Mouse (Mus musculus) mouse trophoblast stem cell (cell line): ENCODE data around the gene Zfp956.

Source experiments
- in situ Hi-C, 2 experiments: fragments of 300-500 bp; cut with MseI, MboI; formaldehyde crosslinking; loops; 2 replicates in 1 of 2; 3 replicates in 1 of 2; pipeline ENCODE4 v1.15.1; 2025

Gene Zfp956

DNA sequence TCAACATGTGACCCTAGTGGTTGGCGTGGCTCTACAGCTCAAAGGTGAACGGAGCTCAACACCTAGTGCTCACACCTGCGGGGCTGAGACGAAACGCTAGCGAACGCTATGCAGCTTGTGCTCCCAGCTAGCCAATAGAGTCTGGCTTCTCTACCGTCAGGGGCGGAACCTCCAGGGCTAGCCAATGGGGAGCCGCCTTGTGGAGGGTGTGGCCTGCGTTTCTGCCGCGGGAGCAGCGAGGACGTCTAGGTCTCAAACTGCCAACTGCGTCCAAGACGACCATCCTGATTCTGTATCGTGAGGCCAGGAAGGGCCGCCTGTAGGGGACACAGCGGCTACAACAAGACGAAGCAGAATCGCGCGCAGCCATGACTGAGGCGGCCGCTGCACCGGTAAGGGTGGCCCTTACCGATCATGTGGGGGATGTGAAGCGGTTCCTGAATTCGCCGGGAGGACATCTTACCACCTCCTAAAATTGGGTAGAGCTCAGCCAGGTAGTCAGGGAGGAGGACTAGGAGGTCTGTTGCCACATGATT, at the start of gene Zfp956:
Gene Zfp956, plus strand, starts transcription at position 200 of the 536 bp plus-strand sequence.
- in situ Hi-C loops = no loop called here

DNA sequence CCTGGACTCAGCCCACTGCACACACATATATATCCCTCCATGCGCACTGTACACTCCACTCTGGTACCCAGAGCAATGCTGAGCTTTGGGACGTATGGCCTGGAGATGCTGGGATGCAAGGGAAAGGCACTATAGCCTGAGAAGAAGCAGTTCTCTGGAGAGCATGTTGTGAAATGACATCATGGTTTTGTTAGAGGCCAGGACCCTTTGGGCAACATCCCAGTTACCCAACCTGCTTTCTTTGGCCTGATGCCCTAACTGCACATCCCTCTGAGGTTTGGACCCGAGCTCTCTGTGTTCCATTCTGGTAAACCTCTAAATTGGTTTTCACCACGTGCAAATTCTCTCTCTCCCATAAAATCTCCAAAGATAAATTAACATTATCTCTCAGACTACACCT, 49.6 kb upstream of the Zfp956 start:
- in situ Hi-C loops = no loop called here

DNA sequence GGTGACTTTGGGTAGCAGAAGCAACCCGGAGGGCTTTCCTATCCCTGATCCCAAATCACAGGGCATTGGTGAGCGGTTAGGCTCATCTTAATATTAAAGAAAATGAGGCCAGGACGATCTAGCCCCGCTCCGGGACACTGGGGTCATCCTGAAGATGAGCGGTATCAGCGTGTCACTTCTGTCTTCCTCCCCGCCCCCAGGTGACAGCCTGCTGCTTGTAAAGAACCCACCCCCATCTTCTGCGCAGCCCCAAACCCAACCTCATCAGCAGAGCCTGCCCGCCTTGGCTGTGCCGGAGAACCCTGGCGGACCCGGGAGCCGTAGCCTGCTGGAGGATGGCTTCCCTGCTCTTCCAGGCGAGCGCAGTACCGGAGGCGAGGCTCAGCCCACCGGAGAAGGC, 48.8 kb upstream of the Zfp956 start:
- in situ Hi-C loops = no loop called here

DNA sequence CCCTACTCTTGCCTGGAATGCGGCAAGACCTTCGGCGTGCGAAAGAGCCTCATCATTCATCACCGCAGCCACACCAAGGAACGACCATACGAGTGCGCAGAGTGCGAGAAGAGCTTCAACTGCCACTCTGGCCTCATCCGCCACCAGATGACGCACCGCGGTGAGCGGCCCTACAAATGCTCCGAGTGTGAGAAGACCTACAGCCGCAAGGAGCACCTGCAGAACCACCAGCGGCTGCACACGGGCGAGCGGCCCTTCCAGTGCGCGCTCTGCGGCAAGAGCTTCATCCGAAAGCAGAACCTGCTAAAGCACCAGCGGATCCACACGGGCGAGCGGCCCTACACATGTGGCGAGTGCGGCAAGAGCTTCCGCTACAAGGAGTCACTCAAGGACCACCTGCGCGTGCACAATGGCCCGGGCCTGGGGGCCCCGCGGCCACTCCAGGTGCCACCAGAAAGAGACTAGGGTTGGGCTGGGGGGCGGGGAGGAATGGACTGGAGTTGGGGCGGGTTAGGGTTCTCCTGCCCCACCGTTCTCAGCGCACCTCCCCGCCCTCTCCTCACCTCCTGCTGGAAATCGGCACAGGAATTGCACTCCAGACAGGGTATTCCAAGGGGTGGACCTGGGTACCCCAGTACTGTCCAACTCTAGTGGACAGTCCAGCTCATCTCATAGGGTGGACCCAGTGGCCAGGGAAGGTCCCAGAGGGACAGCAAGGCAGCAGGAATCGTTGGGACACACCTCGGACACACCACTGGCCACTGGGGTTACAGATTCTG, 48.1 kb upstream of the Zfp956 start:
- in situ Hi-C loops = no loop called here

DNA sequence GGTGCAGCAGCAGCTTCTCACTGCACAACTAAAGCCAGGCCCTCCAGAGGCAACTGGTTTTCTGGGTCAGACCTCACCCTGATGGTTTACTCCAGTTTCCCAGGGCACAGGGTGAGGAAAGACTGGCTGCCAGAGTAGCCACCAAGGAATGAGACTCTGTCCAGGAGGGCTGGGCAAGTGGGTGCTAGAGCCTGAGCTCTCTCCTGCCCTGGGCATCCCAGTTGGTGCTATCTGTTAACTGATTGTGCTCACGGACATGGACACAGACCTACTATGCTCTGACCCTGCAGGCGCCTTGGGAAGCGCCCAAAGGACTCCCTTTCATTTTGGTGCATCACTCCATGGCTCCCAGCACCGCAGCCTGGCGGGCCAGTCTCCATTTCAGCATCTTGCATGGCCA, 46.9 kb upstream of the Zfp956 start:
- in situ Hi-C loops = no loop called here

DNA sequence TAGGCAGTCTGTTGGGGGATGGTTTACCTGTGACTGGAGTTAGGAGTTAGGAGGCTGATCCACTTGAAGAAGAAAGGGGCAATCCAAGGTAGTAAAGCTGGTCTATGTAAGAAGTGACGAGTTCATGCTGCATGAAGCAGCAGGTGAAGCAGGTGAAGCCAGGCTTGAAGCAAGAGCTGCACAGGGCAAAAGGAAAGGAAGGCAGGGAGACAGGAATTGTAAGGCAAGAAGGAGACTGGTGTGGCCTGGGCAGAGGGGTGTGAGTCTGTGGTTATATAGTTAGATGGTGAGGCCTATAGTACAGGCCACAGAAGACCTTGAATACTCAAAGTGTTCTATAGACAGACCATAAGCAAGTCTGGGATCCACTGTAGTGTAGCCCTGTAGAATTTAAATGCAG, 44.2 kb upstream of the Zfp956 start:
- in situ Hi-C loops = no loop called here

DNA sequence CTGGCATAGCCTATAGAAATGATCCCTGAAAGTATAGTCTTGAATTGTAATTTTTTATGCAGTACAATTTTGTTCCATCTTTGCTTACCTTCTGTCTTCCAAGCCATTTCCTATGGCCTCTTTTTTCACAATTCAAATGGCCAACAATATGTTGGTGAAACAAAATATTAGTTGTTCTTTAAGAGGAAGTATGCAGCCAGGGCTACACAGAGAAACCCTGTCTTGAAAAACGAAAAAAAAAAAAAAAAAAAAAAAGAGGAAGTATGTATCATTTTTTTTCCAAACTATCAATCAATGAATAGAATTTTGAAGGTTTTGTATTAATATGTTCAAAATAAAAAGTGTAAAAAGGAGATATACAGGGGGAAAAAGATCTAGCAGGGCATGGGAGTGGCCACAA, 41.5 kb upstream of the Zfp956 start:
- in situ Hi-C loops = no loop called here

DNA sequence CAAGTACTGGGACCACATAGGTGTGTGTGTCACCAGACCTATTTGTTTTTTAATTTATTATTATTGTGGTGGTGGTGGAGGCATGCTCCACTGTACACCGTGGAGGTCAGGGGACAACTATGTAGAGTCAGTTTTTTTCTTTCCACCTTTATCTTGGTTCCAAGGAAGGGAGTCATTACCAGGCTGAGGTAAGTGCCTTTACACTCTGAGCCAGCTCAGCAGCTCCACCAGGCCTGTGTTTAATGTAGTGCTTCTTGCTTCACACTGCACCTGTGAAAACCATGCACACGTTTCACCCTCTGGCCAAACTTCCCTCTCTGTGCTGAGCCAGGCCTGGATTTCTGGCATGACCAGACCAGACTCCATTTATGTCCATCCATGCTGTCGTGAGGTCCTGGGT, 40.2 kb upstream of the Zfp956 start:
- in situ Hi-C loops = no loop called here

DNA sequence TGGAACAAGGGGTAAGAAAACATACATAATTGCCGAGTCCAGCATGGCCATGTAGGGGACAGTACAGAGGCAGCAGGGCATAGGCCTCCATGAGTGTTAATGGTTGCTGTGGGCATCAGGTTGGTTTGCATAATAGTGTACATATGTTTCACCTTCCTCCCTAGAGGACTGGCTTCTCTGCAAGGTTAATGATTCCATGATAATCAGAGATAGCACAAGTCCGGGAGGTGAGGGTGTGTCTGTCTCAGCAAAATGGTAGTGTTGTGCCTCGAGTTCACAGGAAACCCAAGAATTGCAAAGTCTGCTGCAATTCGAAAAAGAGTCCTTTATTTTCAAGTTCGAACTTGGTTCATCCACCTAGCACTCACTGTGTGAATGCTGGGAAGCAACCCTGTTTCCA, 36.1 kb upstream of the Zfp956 start:
- in situ Hi-C loops = no loop called here

DNA sequence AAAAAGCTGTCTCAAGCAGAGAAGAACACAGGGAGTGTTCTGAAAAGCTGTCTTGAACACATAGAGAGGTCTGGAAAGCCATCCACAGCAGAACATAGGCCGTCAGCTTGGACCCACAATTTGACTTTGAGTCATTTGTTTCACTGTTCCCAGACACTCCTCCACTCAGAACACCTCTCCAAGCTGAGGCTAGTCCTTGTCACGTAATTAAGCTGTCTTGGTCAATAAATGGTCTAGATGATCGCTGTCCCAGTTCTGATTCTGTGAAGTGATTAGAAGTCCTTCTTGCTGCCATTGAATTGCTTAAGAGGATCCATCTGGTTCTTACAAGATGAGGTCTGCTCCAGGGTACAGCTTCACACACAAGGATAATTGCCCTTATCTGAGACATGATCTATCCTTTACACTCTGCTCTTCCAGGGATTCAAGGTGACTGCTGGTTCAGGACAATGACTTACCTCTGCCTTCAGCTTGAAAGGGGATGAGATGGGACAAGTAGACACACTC, 34.4 kb upstream of the Zfp956 start:
- in situ Hi-C loops = no loop called here

DNA sequence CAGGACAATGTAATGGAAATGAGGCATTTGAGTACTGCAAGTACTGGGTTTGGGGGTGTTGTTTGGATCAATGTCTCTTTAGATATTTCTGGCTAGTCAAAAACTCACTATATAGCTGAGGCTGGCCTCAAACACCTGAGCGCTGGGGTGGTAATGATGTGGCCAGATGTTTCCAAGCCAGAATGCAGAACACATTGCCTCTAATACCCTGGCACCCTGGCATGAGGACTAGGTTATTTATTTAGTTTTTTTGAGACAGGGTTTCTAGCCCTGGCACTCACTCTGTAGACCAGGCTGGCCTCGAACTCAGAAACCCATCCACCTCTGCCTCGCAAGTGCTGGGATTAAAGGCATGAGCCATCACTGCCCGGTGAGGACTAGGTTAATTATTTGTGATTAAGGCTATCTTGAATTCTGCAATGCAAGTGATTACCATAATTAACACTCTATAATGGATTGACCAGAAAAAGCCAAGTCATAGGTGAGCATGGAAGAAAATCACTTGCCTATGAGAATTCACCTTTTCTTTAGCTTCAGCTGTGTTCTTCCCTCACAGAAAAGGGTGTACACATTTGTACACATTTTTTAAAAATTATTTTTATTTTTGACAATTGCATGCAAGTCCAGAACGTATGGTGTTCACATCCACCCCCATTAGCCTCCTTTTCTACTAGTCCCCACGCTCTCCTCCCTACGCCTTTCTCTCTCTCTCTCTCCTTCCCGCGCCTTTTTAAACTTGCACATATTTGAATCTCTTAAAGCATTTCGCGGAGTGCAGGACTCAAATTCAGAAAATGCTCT, 33.3 kb upstream of the Zfp956 start:
- in situ Hi-C loops = no loop called here

DNA sequence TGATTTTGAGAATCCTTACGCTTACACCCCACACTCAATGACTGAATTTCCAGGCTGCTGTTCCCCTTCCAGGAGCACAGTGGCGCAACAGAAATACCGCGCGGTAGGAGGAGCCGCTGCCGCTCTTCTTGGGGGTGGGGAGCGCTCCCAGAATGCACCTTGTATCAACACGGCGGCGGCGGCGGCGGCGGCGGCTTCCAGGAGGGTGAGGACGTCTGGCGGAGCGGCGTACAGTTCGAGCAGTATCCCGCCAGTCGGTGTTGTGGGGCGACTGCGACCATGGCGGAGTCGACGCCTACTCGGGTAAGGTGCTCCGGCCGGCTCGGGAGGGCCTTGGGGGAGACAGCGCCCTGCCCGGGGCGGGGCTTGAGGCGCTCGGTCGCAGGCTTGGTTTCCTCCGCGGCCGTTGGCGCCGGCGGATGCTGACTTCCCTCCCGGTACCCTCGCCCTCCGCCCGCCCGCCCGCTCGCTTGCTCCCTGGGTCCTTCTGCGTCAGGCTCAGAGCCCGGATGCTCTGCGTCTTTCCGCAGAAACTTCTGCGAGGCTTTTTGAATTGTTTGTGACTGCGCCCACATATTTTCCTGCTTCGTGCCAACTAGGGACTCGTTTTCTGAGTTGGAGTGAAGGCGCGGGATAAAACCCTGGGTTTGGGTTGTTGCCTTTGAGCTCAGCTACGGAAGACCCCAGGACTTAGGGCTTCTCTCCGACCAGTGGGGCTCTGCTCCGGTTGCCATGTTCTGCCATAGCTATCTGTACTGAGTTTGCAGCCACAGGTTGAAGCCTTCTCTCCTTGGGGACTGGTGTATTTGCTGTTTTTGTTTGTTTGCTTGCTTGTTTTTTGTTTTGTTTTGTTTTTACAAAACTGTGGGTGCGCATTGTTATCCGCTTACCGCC, 32.5 kb upstream of the Zfp956 start, which contains the start of gene Zfp212:
Gene Zfp212, plus strand, starts transcription at position 30 of the 894 bp plus-strand sequence.
- in situ Hi-C loops = no loop called here

DNA sequence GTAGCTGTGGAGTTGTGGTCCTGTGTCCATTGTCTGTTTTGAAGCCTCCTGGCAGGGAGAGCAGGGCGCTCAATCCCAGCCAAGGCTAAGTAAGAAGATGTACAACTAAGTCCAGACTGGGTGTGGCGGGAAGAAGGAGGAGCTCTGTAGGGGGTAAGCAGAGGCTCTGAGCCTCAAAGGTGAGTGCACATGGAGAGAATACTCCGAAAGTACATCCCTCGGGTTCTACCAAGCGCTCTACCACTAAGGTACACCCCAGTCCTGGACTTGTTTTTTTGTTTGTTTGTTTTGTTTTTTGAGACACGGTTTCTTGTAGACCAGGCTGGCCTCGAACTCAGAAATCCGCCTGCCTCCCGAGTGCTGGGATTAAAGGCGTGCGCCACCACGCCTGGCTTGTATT, 10.7 kb upstream of the Zfp956 start:
- in situ Hi-C loops = no loop called here

DNA sequence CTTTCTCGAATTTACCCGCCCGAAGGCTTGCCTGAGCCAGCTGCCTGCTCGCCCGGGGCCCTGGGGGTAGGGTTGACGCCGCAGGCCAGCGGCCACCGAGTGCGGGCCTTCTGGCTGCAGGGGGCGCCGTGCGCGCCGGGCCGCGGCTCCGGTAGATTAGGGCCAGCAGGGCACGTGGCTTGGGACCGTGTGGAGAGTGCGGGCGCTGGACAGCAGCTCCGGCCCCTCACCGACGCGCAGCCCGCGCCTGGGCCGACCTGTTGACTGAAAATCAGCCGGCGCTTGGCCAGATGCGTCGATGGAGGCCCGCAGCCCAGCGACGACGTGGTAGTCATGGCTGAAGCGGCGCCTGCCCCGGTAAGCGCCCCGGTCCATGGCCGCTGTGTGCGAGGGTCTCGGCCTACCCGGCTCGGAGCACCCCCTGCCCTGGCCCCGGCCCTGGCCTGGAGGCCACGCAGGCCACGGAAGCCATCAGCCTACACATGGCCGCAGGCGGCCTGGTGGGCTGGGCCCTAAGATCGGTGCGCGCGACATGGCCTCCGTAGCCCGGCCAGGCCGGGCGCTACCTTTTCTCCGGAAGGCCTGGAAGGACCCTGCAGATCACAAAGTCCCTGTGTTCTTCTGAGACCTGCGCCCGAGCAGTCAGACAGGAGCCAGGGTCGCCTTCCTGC, 10.0 kb upstream of the Zfp956 start:
- in situ Hi-C loops = no loop called here

DNA sequence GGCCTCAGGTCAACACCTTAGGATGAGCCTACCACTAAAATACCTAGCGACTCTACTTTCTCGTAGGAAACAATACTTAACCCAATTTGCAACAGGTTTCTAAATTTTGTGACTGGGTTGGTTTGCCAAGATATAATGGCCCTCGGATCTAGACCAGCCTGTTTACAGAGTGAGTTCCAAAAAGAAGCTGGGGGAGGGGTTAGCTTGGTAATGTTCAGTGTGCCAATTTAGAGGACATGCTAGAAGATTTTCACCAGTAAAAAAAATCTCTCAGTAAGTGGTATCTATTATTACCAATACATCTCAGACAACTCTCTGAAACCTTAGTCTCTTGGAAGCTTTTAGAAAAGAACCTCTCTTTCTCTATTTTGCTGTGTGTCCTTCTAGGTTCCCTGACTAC, 9.5 kb upstream of the Zfp956 start:
- in situ Hi-C loops = no loop called here

DNA sequence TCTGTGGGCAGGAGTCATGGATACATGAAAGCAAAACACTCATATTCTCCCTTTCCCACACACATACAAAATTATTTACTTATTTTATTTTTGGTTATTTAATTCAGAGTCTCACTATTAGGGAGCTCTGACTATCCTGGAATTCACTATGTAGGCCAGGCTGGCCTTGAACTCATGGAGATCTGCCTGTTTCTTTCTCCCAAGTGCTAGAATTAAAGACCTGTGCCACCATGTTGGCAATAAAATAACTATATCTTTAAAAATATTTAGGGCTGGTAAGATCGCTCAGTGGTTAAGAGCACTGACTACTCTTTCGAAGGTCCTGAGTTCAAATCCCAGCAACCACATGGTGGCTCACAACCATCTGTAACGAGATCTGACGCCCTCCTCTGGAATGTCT, 5.8 kb upstream of the Zfp956 start:
- in situ Hi-C loops = no loop called here

DNA sequence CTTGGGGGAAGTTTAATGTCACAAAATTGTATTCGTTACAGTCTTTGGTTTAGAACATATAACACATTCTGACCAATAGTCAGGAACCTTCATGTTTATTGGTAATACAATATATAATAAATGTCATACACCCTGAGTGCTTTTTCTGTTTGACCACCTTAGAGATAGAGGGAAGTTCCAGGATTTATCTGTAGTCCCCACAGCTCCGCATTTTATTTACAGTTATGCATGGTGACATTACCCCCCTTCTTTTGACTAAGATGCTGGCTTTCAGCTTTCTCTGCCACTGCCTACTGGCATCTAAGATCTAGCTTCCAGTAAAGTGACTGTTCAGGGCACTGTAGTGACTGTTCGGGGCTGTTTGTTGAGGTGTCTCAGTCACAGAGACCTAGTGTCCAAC, 1.2 kb downstream of the Zfp956 start:
- in situ Hi-C loops = no loop called here

DNA sequence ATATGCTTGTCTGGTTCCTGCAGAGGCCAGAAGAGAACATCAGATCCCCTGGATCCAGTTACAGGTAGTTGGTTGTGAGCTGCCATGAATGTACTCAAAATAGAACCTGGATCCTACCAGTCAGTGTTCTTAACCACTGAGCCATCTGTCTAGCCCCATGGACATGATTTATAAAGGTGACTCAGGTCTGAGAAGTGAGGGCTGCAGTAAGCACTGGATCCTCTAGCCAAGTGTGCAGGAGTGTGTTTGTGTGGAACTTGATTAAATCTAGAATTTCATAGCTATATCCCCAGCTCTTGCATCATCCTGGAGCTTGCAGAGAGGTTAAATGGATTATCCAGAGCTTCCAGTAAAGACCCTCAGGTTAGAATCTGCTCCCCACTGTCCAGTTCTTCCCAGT, 4.6 kb downstream of the Zfp956 start:
- in situ Hi-C loops = no loop called here

DNA sequence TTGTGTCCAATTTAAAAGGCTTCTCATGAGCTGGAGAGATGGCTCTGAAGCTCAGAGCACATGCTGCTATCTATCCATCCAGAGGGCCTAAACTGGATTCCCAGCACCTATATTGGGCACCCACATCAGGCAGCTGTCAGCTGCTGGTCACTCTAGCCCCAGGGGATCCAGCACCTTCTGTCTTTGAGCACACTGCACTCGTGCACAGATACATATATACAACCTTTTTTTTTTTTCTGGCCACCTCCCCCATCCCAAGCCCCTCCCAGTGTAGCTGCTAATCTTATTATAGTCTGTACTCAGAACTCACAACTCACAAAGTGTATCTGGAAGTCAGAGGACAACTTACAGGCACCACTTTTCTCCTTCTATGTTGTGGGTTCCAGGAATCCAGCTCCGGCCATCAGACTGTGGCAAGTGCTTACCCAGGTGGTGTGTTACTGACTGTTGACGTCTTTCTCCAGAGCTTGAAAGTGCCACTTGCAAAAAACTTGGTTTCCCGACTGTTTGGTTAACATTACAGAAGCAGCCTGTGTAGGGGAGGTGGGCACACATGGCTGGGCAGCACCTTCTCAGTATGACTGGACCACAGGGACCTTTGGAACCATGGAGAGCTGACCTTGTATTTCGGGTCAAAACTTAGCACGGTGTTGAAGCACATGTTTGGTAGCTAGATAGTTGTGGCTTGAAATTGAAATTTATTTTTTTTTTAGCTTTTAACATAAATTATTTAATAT, 7.7 kb downstream of the Zfp956 start:
- in situ Hi-C loops = no loop called here

DNA sequence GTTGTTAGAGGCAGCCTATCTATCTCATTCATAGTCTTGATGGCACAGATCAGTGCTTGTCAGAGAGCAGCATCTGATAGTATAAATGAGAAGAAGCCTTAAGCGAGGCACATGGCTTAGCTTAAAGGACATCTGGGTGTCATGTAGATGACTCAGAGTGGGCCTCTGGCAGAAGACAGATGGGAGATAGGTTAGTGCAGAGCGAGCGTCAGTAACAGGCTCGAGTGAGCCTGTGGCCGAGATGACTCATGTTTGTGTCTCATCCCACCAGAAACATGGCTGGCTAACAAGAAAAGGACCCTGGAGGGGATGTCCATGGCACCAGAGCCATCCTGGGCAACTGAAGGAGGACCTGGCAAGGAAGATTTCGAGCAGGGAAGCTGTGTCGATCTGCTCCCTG, 9.9 kb downstream of the Zfp956 start:
- in situ Hi-C loops = no loop called here
